Mouse (Mus musculus) CD8-positive naive resting alpha-beta T cell, adult 2 months (primary cell): ENCODE results near the gene Nkiras2.
"Not testable (repeated sequence)": the region's sequence is repeated elsewhere in the genome, so short reads cannot be mapped to it uniquely, and the experiment has no call there.

Experiments used
- DNase-seq, 2 experiments: peaks; one replicate each; pipeline ENCODE4 v3.0.0; 2022; ENCODE audit warnings: low read depth in 2 of 2, low spot score in 2 of 2

The Nkiras2 gene

GRCm38 (mm10) chr11:100618761-100619484, at the start of gene Nkiras2:
Nkiras2 (plus strand) TSS chr11:100619244.
- peak; percentile 45 to 65 for DNase-seq

DNA sequence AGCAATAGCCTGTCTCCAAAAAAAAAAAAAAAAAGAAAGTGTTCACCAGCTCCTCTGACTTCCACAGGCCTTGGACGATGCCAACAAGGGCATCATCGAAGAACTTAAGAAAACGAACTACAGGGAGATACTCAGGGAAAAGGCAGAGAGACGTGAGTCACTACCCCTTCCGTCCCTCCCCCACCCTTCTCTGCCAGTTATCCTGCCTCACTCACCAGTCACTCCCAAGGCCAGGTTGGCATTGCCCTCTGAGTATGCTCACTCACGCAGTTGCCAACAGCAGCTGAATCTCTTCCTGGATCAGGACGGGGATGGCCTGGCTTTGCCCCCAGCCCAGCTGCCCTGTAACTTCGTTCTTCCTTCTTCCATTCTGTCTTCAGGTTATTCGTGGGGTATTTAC, 49.3 kb upstream of the Nkiras2 start:
- DNase-seq: no peak

GRCm38 (mm10) chr11:100570430-100571201, 48.4 kb upstream of the Nkiras2 start:
- DNase-seq: peak; percentile 60 to 75

GRCm38 (mm10) chr11:100571202-100571567, 47.9 kb upstream of the Nkiras2 start:
- DNase-seq: no peak

- DNase-seq: peak; percentile 21 to 27
Measured at GRCm38 (mm10) chr11:100574188-100574587, 44.9 kb upstream of the Nkiras2 start.

GRCm38 (mm10) chr11:100574708-100575483, 44.1 kb upstream of the Nkiras2 start, which contains the start of gene Cnp:
Cnp (plus strand) TSS chr11:100574904.
- peak; percentile 57 to 65 for DNase-seq

GRCm38 (mm10) chr11:100575484-100575855, 43.6 kb upstream of the Nkiras2 start:
- no peak for DNase-seq

DNA sequence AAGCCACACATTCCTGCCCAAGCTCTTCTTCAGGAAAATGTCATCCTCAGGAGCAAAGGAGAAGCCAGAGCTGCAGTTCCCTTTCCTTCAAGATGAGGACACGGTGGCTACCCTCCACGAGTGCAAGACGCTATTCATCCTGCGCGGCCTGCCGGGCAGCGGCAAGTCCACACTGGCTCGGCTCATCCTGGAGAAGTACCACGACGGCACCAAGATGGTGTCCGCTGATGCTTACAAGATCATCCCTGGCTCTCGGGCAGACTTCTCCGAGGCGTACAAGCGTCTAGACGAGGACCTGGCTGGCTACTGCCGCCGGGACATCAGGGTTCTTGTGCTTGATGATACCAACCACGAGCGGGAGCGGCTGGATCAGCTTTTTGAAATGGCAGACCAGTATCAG, 42.8 kb upstream of the Nkiras2 start:
- DNase-seq: no peak

DNA sequence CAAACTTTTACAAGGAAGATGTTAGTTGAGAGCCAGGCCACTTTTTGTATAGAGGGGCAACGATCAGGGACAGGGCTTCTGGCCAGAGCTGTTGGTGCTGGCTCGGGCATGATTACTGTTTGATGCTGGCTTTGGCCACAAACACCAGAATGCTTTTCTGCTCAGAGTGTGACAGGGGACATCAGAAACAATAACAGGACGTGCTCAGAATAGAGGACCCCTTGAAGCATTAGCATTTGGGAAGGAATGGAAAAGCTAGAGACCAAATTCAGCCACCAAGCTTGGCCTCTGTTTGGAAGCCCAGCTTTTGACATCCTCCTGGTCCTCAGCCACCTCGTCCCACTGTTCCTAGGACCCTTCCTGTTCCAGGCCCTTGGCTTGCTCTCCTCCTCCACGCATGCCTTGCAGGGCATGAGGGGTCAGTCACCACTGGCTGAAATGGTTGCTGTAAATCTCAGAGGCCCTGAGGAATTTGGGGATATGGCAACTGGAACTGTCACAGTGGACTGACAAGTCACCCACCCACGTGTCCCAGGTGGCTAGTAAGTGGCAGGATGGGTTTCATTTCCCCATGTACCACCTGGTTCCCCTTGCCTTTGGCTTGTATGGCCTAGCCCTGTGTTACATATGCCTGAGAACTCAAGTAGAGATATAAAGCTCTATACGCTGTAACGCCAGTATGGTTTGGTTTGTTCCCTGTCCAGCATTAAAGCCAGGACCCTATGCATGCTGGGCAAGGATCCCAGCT, 41.0 kb upstream of the Nkiras2 start:
- no peak for DNase-seq

DNA sequence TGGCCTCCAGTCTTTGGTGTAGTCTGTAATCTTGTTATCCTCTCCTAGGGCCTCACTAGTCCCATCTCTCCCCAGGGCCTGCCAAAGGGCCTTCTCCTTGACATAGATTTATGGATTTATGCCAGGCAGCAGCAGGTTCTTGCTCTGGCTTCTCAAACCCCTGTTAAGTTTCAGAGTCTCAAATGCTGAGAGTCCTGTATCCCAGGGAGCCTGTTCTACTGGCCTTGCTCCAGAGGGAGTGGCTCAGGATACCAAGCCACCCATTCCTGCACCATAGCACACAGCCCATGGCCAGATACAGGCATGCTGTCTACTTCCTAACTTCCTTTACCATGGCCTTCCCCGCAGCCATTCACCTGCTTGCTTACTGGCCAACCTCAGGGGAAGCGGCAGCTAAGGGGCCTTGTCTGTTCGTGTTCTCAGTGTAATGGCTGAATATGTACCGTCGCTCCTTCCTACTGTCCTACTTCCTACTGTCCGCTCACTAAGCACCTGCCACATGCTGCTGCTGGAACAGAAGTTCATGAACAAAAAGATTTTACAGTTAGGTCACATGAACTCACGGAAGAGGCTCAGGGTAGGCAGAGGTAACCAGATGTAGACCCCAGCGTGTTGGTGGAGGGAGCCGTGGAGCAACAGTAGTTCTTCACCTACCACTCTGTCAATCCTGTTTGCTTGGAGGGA, 39.8 kb upstream of the Nkiras2 start:
- DNase-seq: no peak

DNA sequence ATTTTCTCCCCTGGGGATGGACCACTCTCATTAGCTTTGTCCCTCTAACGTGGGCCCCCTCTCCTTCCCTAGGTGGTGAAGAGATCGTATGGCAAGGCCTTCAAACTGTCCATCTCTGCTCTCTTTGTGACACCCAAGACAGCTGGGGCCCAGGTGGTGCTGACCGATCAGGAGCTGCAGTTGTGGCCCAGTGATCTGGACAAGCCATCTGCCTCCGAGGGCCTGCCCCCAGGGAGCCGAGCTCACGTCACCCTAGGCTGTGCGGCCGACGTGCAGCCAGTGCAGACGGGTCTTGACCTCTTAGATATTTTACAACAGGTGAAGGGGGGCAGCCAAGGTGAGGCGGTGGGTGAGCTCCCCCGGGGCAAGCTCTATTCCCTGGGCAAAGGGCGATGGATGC, 38.8 kb upstream of the Nkiras2 start:
- no peak for DNase-seq

- no peak for DNase-seq
Measured at GRCm38 (mm10) chr11:100581756-100582155, 37.3 kb upstream of the Nkiras2 start.

- DNase-seq: not testable (repeated sequence)
Measured at GRCm38 (mm10) chr11:100582413-100582812, 36.6 kb upstream of the Nkiras2 start.

DNA sequence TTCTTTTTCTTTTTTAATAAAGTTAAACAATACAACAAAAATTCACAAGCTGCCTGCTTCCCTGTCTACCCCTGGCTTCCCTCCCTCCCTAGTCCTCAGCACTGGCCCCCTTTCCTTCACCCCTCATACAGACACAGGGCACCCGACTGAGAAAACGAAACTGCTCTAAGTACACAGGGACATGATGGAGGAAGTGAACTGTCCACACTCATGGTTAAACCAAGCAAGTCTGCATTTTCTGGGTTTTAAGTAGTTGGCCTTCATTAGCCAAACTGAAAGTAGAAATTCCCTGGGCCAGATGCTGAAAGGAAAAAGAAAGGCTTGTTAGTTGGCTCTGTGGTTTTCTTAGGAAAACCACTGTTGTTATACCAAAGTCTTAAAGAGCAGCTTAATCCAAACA, 36.2 kb upstream of the Nkiras2 start:
- no peak for DNase-seq

GRCm38 (mm10) chr11:100584561-100584961, 34.5 kb upstream of the Nkiras2 start:
- no peak for DNase-seq

DNA sequence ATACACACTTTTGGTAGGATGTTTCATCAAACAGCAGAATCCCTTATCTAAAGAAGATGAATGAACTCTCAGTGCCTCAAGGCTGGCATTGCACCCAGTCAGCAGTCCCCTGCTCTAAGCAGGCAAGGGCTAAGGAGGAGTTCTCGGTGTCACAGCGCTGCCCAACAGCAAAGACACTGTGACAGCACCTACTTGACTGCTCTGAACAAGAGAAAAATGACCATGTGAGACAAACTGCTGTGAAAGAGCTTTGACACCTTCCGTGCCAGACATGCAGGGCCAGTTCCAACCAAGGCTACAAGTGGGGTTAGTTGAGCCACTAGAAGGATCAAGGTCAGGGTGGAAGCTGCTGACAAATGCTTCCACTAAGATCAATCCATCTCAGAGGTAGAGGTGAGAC, 33.9 kb upstream of the Nkiras2 start:
- DNase-seq: no peak

- no peak for DNase-seq
Measured at GRCm38 (mm10) chr11:100588462-100588861, 30.6 kb upstream of the Nkiras2 start.

GRCm38 (mm10) chr11:100592346-100593046, 26.5 kb upstream of the Nkiras2 start:
- DNase-seq: no peak

- DNase-seq: no peak
Measured at GRCm38 (mm10) chr11:100594608-100595007, 24.4 kb upstream of the Nkiras2 start.

GRCm38 (mm10) chr11:100595533-100595932, 23.5 kb upstream of the Nkiras2 start:
- DNase-seq: no peak
